Mouse (Mus musculus) gastrocnemius, adult 8-10 months (tissue): ENCODE data around the gene Olfr8. TPM values are rescaled to one million over a fixed set of nuclear protein-coding genes. Genes with fewer than 3 reads are reported as not detected.
"Not testable (repeated sequence)": the region's sequence is repeated elsewhere in the genome, so short reads cannot be mapped to it uniquely, and the experiment has no call there.

Experiments used
- DNase-seq, 2 experiments: peaks; one replicate each; pipeline ENCODE4 v3.0.0; 2022; ENCODE audit warnings: low spot score in 2 of 2
- total RNA-seq, 4 experiments: library from RNA; stranded (reverse); gene quantifications; 2 replicates each; pipeline ENCODE4 v1.2.4; 2022

Gene Olfr8
- not detected for total RNA-seq

DNA sequence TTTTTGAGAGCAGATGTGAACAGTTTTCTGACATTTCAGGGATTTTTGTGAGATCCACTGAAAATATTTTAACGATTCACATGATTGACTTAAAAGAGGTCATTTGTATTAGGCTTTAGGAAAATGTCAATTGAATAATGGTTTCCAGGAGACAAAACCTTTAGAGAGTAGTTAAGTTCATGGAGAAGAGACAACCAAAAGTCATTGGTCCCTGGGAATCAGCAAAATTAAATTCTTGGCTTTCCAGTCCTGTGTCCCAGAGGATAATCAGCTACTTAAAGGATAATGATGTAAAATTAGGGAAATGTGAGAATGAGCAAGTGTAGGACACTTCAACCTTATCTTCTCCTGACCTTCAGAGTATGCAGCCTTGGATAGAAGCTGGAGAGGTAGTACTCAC, at the start of gene Olfr8:
TSS of gene Olfr8 (plus strand) at position 301 of the 400 bp plus-strand sequence.
- DNase-seq: not testable (repeated sequence)

DNA sequence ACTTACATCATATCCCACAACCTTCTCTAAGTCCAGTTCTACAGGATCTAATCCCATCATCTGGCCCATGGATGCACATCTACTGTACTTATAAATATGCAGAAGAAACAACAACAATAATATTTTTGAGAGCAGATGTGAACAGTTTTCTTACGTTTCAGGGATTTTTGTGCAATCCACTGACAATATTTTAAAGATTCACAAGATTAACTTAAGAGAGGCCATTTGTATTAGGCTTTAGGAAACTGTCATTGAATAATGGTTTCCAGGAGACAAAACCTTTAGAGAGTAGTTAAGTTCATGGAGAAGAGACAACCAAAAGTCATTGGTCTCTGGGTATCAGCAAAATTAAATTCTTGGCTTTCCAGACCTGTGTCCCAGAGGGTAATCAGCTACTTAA, 37.6 kb upstream of the Olfr8 start, which contains the start of gene Olfr1354:
TSS of gene Olfr1354 (plus strand) at position 301 of the 400 bp plus-strand sequence.
- DNase-seq: not testable (repeated sequence)

GRCm38 (mm10) chr10:78963009-78963408, 12.6 kb downstream of the Olfr8 start, which contains the start of gene Olfr1353:
Gene Olfr1353, plus strand, starts transcription at chr10:78963309.
- not testable (repeated sequence) for DNase-seq

DNA sequence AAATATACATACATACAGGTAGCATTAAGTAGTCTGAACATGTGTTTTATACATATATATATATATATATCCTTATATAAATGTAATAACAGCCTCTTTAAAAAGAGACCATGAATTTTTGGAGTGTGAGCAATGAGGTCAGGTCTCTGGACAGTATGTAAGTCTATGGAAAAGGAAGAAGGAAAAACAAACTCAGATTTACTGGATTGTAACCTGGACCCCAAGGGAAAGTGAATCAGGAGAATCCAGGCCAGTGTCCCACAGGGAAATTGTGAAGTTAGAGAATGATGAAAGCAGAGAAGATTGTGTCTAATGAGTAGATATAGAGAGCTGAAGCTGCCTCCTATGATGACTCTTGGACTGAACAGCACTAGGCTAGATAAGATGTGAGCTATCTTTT, 30.3 kb downstream of the Olfr8 start, which contains the start of gene Olfr1352:
TSS of gene Olfr1352 (plus strand) at position 301 of the 400 bp plus-strand sequence.
- DNase-seq: no peak

Other genes starting within 250 kb of the Olfr8 start
- not detected for gene Casp14, start 232.3 kb upstream of the Olfr8 start, total RNA-seq
- gene Ccdc105, start 197.6 kb upstream of the Olfr8 start, total RNA-seq: not detected
- not detected for gene Slc1a6, start 170.1 kb upstream of the Olfr8 start, total RNA-seq
- not detected for gene Olfr1356, start 98.5 kb upstream of the Olfr8 start, total RNA-seq
- not detected for gene Olfr1355, start 75.1 kb upstream of the Olfr8 start, total RNA-seq
- gene Olfr1354, start 37.5 kb upstream of the Olfr8 start, total RNA-seq: not detected
- not detected for gene Olfr1353, start 12.7 kb downstream of the Olfr8 start, total RNA-seq
- not detected for gene Olfr1352, start 30.4 kb downstream of the Olfr8 start, total RNA-seq
- gene Olfr1351, start 61.8 kb downstream of the Olfr8 start, total RNA-seq: not detected
- gene Olfr57, start 78.1 kb downstream of the Olfr8 start, total RNA-seq: not detected
- gene 2610008E11Rik, start 147.0 kb downstream of the Olfr8 start, total RNA-seq: 10 to 100 TPM in 3 of 4 experiments, 1 to 10 TPM in 1; 9.6 to 12.1 (median 10.8) TPM
- gene Vmn2r80, start 198.1 kb downstream of the Olfr8 start, total RNA-seq: not detected